Mouse (Mus musculus): Measurements from ENCODE around the gene Krtap27-1. TPM values are rescaled to one million over a fixed set of nuclear protein-coding genes. Genes with fewer than 3 reads are reported as not detected.

Gene Krtap27-1
- polyA plus RNA-seq, 1 experiment, result not detected

DNA sequence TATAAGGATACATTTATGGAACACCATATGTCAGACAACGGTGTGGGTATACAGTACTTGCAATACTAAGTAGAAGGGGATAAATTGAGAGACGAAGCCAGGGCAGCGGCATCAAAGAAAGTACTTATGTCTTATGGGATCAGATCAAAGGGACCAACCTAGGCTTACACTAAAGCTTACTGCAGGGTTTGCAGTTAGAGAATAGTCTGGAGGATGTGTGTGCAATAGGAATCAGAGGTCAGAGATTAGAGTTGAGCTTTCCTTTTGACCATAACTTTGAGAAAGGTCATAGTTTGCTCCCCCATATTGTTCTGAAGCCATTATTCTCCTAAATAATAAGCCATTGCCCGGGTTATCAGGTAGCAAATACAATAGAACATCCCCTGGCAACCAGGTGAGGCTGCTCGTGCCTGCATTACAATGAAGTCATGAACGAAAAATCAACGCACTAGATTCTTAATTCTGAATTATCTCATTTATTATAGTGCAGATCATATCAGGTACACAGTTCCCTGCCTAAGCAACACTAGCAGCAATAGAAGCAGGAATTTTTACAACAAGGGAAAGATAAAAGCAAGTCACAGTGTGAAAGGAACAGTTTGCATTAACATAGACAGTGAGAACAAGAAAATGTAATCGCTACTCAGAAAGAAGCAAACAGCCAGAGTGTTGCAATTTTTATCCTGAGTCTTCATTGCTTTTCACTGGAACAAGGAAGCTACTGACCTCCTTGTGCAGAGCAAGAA lies 24.9 kb downstream of the Krtap27-1 start:
- TF ChIP-seq CTCF (IDR thresholded peaks at IDR 0.05; ENCODE audit: extremely low read depth, insufficient read depth, insufficient read length, insufficient replicate concordance) (no peak), POLR2A (IDR thresholded peaks at IDR 0.05; ENCODE audit: low read depth, low read length) (no peak)
- H3K36me3 ChIP-seq (ENCODE audit: control insufficient read depth, insufficient read depth, low read length), result no peaks in the 10 kb centered on the region
- H3K4me1 ChIP-seq (ENCODE audit: control insufficient read depth, insufficient read depth, insufficient read length), result no peaks in the 10 kb centered on the region
- no peak overlapping the region for H3K4me3 ChIP-seq (ENCODE audit: extremely low read depth, insufficient read depth, insufficient read length)
- DNase-seq (ENCODE audit: low read depth in 1 of 2, low spot score in 2 of 2), result no peak
- 89% methylated on average over 8 of the region's 8 CpGs for WGBS
- no peak overlapping the region for H3K27ac ChIP-seq (ENCODE audit: insufficient read depth, low read length)
- no peaks in the 10 kb centered on the region for H3K27me3 ChIP-seq (ENCODE audit: control insufficient read depth, insufficient read depth, low read length)

- DNase-seq (ENCODE audit: low read depth in 1 of 2, low spot score in 2 of 2), result no peak
- Histone ChIP-seq H3K36me3 (ENCODE audit: control insufficient read depth, insufficient read depth, low read length) (no peaks in the 10 kb centered on the region), H3K27ac (ENCODE audit: insufficient read depth, low read length) (no peak overlapping the region), H3K4me1 (ENCODE audit: control insufficient read depth, insufficient read depth, insufficient read length) (no peaks in the 10 kb centered on the region), H3K27me3 (ENCODE audit: control insufficient read depth, insufficient read depth, low read length) (no peaks in the 10 kb centered on the region), H3K4me3 (ENCODE audit: extremely low read depth, insufficient read depth, insufficient read length) (no peak overlapping the region)
- TF ChIP-seq CTCF (IDR thresholded peaks at IDR 0.05; ENCODE audit: extremely low read depth, insufficient read depth, insufficient read length, insufficient replicate concordance) (no peak), POLR2A (IDR thresholded peaks at IDR 0.05; ENCODE audit: low read depth, low read length) (no peak)
- 86% methylated on average over 3 of the region's 3 CpGs for WGBS
Observed at GRCm38 (mm10) chr16:88640053-88640452, 31.4 kb downstream of the Krtap27-1 start.

DNA sequence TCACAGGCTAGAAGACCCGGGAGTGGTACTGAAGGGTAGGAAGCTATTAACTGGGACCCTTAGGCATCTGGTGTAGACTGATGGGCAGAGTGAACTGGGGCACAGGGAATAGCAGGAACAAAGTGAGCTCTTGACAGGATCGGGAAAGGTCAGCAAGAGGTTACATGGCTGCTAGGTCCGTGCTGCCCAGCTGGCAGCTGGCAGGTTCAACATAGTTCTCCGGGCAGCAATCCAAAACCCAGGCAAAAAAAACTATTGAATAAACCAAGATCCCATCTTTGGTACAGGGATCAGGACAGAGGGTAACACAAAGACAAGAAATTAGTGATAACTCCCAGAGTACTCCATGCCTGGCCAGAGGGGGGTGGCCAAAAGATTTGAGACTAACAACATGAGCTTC lies 36.3 kb downstream of the Krtap27-1 start:
- Histone ChIP-seq H3K36me3 (ENCODE audit: control insufficient read depth, insufficient read depth, low read length) (no peaks in the 10 kb centered on the region), H3K4me1 (ENCODE audit: control insufficient read depth, insufficient read depth, insufficient read length) (no peaks in the 10 kb centered on the region), H3K4me3 (ENCODE audit: extremely low read depth, insufficient read depth, insufficient read length) (no peak overlapping the region), H3K27ac (ENCODE audit: insufficient read depth, low read length) (no peak overlapping the region), H3K27me3 (ENCODE audit: control insufficient read depth, insufficient read depth, low read length) (no peaks in the 10 kb centered on the region)
- WGBS, result 74% methylated on average over 4 of the region's 4 CpGs
- DNase-seq (ENCODE audit: low read depth in 1 of 2, low spot score in 2 of 2), result no peak
- TF ChIP-seq CTCF (IDR thresholded peaks at IDR 0.05; ENCODE audit: extremely low read depth, insufficient read depth, insufficient read length, insufficient replicate concordance) (no peak), POLR2A (IDR thresholded peaks at IDR 0.05; ENCODE audit: low read depth, low read length) (no peak)

- 75% methylated on average over 4 of the region's 4 CpGs for WGBS
- no peaks in the 10 kb centered on the region for H3K36me3 ChIP-seq (ENCODE audit: control insufficient read depth, insufficient read depth, low read length)
- TF ChIP-seq POLR2A (IDR thresholded peaks at IDR 0.05; ENCODE audit: low read depth, low read length), result no peak
- TF ChIP-seq CTCF (IDR thresholded peaks at IDR 0.05; ENCODE audit: extremely low read depth, insufficient read depth, insufficient read length, insufficient replicate concordance), result no peak
- H3K4me3 ChIP-seq (ENCODE audit: extremely low read depth, insufficient read depth, insufficient read length), result no peak overlapping the region
- no peaks in the 10 kb centered on the region for H3K27me3 ChIP-seq (ENCODE audit: control insufficient read depth, insufficient read depth, low read length)
- no peaks in the 10 kb centered on the region for H3K4me1 ChIP-seq (ENCODE audit: control insufficient read depth, insufficient read depth, insufficient read length)
- no peak overlapping the region for H3K27ac ChIP-seq (ENCODE audit: insufficient read depth, low read length)
- DNase-seq (ENCODE audit: low read depth in 1 of 2, low spot score in 2 of 2), result no peak
Observed at GRCm38 (mm10) chr16:88631474-88631873, 40.0 kb downstream of the Krtap27-1 start.

DNA sequence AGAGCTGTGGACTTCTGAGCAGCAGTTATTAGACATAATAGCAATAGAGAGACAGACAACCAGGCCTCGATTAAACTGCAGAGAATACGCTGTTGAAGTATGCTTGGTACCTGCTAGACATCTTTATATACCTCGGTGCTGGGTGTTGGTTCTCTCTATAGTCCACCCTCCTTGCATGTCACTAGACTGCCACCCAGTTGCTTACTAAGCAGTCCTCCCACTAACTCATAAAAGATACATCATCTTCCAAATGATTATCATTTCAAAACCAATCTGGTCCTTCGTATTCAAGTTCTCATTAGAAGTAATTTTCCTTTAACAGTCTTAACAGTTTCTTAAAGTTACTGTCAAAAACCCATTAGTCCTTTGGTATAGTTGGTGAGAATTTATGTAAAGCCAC lies 43.9 kb downstream of the Krtap27-1 start, which contains the start of gene 2310079G19Rik:
Gene 2310079G19Rik, minus strand, starts transcription at position 101 of the 400 bp plus-strand sequence.
- Histone ChIP-seq H3K4me3 (ENCODE audit: extremely low read depth, insufficient read depth, insufficient read length) (no peak within 1 kb of the TSS), H3K27ac (ENCODE audit: insufficient read depth, low read length) (no peak within 1 kb of the TSS), H3K4me1 (ENCODE audit: control insufficient read depth, insufficient read depth, insufficient read length) (no peaks in the 10 kb centered on the region), H3K36me3 (ENCODE audit: control insufficient read depth, insufficient read depth, low read length) (no peaks in the 10 kb centered on the region), H3K27me3 (ENCODE audit: control insufficient read depth, insufficient read depth, low read length) (no peaks in the 10 kb centered on the region)
- no peak for DNase-seq (ENCODE audit: low read depth in 1 of 2, low spot score in 2 of 2)
- WGBS, result 84% methylated on average over 4 of the region's 4 CpGs
- TF ChIP-seq POLR2A (IDR thresholded peaks at IDR 0.05; ENCODE audit: low read depth, low read length), result no peak
- TF ChIP-seq CTCF (IDR thresholded peaks at IDR 0.05; ENCODE audit: extremely low read depth, insufficient read depth, insufficient read length, insufficient replicate concordance), result no peak

Other genes starting within 250 kb of the Krtap27-1 start
- gene Cldn17, start 164.7 kb downstream of the Krtap27-1 start, polyA plus RNA-seq (2012; rRNA removed), result not detected in 2 replicates
- 0.08 and 0.09 TPM in 2 replicates for gene Cldn8, start 108.5 kb downstream of the Krtap27-1 start, polyA plus RNA-seq (2012; rRNA removed)
- gene Krtap24-1, start 59.4 kb downstream of the Krtap27-1 start, polyA plus RNA-seq (2012; rRNA removed), result not detected in 2 replicates
- not detected in 2 replicates for gene 2310079G19Rik, start 44.0 kb downstream of the Krtap27-1 start, polyA plus RNA-seq (2012; rRNA removed)
- gene Krtap26-1, start 23.9 kb downstream of the Krtap27-1 start, polyA plus RNA-seq (2012; rRNA removed), result not detected in 2 replicates
- gene 2310061N02Rik, start 36.3 kb upstream of the Krtap27-1 start, polyA plus RNA-seq (2012; rRNA removed), result not detected in 2 replicates
- not detected in 2 replicates for gene Krtap13-1, start 57.2 kb upstream of the Krtap27-1 start, polyA plus RNA-seq (2012; rRNA removed)
- not detected in 2 replicates for gene Krtap13, start 80.0 kb upstream of the Krtap27-1 start, polyA plus RNA-seq (2012; rRNA removed)
- gene 2310034C09Rik, start 87.2 kb upstream of the Krtap27-1 start, polyA plus RNA-seq (2012; rRNA removed), result not detected in 2 replicates
- gene 2310057N15Rik, start 102.5 kb upstream of the Krtap27-1 start, polyA plus RNA-seq (2012; rRNA removed), result not detected in 2 replicates
- not detected in 2 replicates for gene Gm5965, start 106.2 kb upstream of the Krtap27-1 start, polyA plus RNA-seq (2012; rRNA removed)
- not detected in 2 replicates for gene Gm20741, start 140.5 kb upstream of the Krtap27-1 start, polyA plus RNA-seq (2012; rRNA removed)
- gene Krtap15, start 148.5 kb upstream of the Krtap27-1 start, polyA plus RNA-seq (2012; rRNA removed), result not detected in 2 replicates
- gene Krtap14, start 154.5 kb upstream of the Krtap27-1 start, polyA plus RNA-seq (2012; rRNA removed), result not detected in 2 replicates
- not detected in 2 replicates for gene Krtap19-1, start 197.7 kb upstream of the Krtap27-1 start, polyA plus RNA-seq (2012; rRNA removed)
- gene Krtap19-2, start 202.6 kb upstream of the Krtap27-1 start, polyA plus RNA-seq (2012; rRNA removed), result not detected in 2 replicates
- not detected in 2 replicates for gene Krtap19-3, start 206.4 kb upstream of the Krtap27-1 start, polyA plus RNA-seq (2012; rRNA removed)
- not detected in 2 replicates for gene Krtap19-4, start 213.4 kb upstream of the Krtap27-1 start, polyA plus RNA-seq (2012; rRNA removed)
- not detected in 2 replicates for gene Krtap19-5, start 224.8 kb upstream of the Krtap27-1 start, polyA plus RNA-seq (2012; rRNA removed)